Mouse (Mus musculus) liver, embryonic 16.5 days (tissue): ENCODE measurements at regions not wholly inside any gene's neighbourhood (a gene's known extent, or its start where the extent isn't known, plus 50 kb on each side); places are given as distances from the start of the nearest gene placed in this dataset.

Source experiments
- ATAC-seq: fragments of 200-750 bp; cut with Nextera tagmentation; 2 replicates; pipeline ENCODE4 v1.8.0; 2017; ENCODE audit warnings: low read depth, mild to moderate bottlenecking, moderate number of reproducible peaks, moderate library complexity
- H3K27ac ChIP-seq: fragments of 300-500 bp; sonication (generic); 2 replicates; pipeline ENCODE4 v1.5.1; 2014; ENCODE audit warnings: mild to moderate bottlenecking, low read length
- H3K27me3 ChIP-seq: fragments of 300-500 bp; sonication (generic); 2 replicates; pipeline ENCODE4 v1.6.1; 2014; ENCODE audit warnings: low read depth, low read length, mixed read lengths; ENCODE audit not compliant: control insufficient read depth, insufficient read depth
- H3K36me3 ChIP-seq: fragments of 300-500 bp; sonication (generic); 2 replicates; pipeline ENCODE4 v1.6.1; 2014; ENCODE audit warnings: mild to moderate bottlenecking; ENCODE audit not compliant: control insufficient read depth, insufficient read depth
- H3K4me1 ChIP-seq: fragments of 300-500 bp; sonication (generic); 2 replicates; pipeline ENCODE4 v1.6.1; 2014; ENCODE audit warnings: low read depth, low read length, mixed read lengths; ENCODE audit not compliant: control insufficient read depth
- H3K4me2 ChIP-seq: fragments of 300-500 bp; sonication (generic); 2 replicates; pipeline ENCODE4 v1.6.1; 2014; ENCODE audit warnings: low read depth, low read length, mixed read lengths
- H3K4me3 ChIP-seq: fragments of 300-500 bp; sonication (generic); 2 replicates; pipeline ENCODE4 v1.5.1; 2014; ENCODE audit warnings: low read depth, mild to moderate bottlenecking, low read length
- H3K9ac ChIP-seq: fragments of 300-500 bp; sonication (generic); 2 replicates; pipeline ENCODE4 v1.6.1; 2014; ENCODE audit warnings: low read depth, low read length
- H3K9me3 ChIP-seq: fragments of 300-500 bp; sonication (generic); replicated peaks from 2 replicates; pipeline ENCODE4 v1.6.1; 2016; ENCODE audit warnings: low read length; ENCODE audit not compliant: control insufficient read depth
- WGBS: fragments of 180-500 bp; shearing (Covaris S2); extraction: QIAGEN DNeasy Blood & Tissue Kit; methylation state at CpG from one replicate; pipeline ENCODE4 v1.1.7; 2014; ENCODE audit not compliant: insufficient replicate concordance; 5-methylcytosine and 5-hydroxymethylcytosine counted together

DNA sequence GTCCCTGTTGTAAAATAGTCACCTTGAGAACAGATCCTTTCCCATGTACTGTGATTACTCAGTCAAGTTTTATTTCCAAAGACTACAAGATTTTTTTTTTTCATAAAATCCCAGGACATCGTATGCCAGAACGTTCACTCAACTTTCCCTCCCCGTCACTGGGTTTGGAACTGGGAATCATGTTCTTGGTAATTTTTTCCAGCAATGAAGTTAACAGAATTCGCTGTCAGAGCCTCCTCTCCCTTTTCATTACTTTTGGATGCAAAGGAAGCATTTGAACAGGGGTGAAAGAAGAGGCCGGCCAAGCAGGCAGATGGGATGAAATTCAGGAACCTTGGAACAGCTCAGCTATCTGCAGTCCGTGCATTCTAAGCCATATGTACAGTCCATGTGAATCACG lies 589.7 kb upstream of the Clint1 start:
- ATAC-seq, result no peak
- Histone ChIP-seq H3K9ac (no peak overlapping the region), H3K9me3 (no peaks in the 10 kb centered on the region), H3K4me3 (no peak overlapping the region), H3K27ac (no peak overlapping the region), H3K4me1 (no peaks in the 10 kb centered on the region), H3K27me3 (no peaks in the 10 kb centered on the region), H3K4me2 (no peak overlapping the region), H3K36me3 (no peaks in the 10 kb centered on the region)
- WGBS, result 64% methylated on average over 7 of the region's 7 CpGs

DNA sequence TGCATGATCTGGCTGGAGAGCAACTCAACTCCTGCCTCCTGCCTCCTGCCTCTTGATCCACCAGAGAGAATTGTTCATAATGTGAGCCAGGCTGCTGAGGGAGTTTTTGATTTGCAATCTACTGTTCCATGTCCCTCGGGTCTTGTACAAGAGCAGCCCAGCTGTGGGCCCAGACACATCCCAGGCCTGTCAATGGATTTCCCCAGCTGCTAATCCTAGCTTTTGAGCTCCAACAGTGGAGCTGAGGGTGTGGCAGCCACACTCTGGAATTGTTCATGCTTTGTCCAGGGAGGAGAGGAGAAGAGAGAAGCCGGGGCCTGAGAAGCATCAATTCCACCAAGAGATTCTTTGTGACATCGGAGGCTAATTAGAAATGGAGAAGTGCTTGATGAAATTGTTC lies 587.9 kb upstream of the Clint1 start:
- H3K27me3 ChIP-seq, result no peaks in the 10 kb centered on the region
- ATAC-seq, result no peak
- H3K36me3 ChIP-seq, result no peaks in the 10 kb centered on the region
- 64% methylated on average over 3 of the region's 3 CpGs for WGBS
- no peak overlapping the region for H3K4me2 ChIP-seq
- no peak overlapping the region for H3K27ac ChIP-seq
- no peaks in the 10 kb centered on the region for H3K4me1 ChIP-seq
- H3K9ac ChIP-seq, result no peak overlapping the region
- H3K9me3 ChIP-seq, result no peaks in the 10 kb centered on the region
- no peak overlapping the region for H3K4me3 ChIP-seq

- H3K27me3 ChIP-seq, result no peaks in the 10 kb centered on the region
- no peak overlapping the region for H3K4me3 ChIP-seq
- H3K4me2 ChIP-seq, result no peak overlapping the region
- H3K36me3 ChIP-seq, result no peaks in the 10 kb centered on the region
- no peaks in the 10 kb centered on the region for H3K9me3 ChIP-seq
- H3K4me1 ChIP-seq, result no peaks in the 10 kb centered on the region
- WGBS, result 67% methylated on average over 17 of the region's 17 CpGs
- no peak overlapping the region for H3K27ac ChIP-seq
- no peak for ATAC-seq
- H3K9ac ChIP-seq, result no peak overlapping the region
These were observed 586.5 kb upstream of the Clint1 start for GRCm38 (mm10) chr11:45265171-45265988.

DNA sequence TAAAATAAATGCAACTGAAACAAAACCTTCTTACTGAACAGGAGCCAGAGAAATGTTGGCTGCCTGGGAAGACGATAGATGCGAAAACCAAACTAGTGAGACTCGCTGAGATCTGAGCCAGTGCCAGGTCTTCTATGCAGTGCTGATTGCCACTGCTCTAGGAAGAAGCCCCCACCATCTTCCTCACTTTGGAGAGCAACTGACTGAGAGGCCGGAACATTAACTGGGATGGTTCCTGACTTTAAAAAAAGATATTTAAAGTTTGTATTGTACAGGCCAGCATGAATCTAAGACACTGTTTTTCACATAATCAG lies 585.9 kb upstream of the Clint1 start:
- WGBS, result 77% methylated on average over 4 of the region's 4 CpGs
- Histone ChIP-seq H3K27me3 (no peaks in the 10 kb centered on the region), H3K9ac (no peak overlapping the region), H3K4me2 (no peak overlapping the region), H3K27ac (no peak overlapping the region), H3K4me1 (no peaks in the 10 kb centered on the region), H3K4me3 (no peak overlapping the region), H3K36me3 (no peaks in the 10 kb centered on the region), H3K9me3 (no peaks in the 10 kb centered on the region)
- ATAC-seq, result no peak

DNA sequence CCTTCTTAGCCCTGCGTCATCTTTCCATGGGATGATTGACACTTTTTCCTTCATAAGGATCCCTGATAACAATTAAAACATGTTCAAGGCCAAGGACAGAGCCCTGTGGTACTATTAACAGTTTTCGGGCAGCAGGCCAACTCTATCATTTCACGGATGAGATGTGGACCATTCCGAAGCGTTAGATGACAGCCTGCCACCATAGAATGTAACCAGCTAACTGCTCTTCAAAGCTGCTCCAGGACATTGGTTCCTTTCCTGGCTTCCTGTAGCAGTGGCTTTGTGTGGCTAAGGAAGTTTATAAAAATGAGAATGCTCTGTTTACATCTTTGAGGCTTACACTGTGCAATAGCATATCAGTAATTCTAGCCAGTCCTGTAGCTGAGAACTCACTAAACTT lies 582.6 kb upstream of the Clint1 start:
- Histone ChIP-seq H3K4me2 (no peak overlapping the region), H3K4me1 (no peaks in the 10 kb centered on the region), H3K9ac (no peak overlapping the region), H3K27ac (no peak overlapping the region), H3K9me3 (no peaks in the 10 kb centered on the region), H3K36me3 (no peaks in the 10 kb centered on the region), H3K27me3 (no peaks in the 10 kb centered on the region), H3K4me3 (no peak overlapping the region)
- no peak for ATAC-seq
- WGBS, result 63% methylated on average over 5 of the region's 5 CpGs

GRCm38 (mm10) chr11:45271206-45271605 lies 580.6 kb upstream of the Clint1 start:
- no peak overlapping the region for H3K9ac ChIP-seq
- H3K27ac ChIP-seq, result no peak overlapping the region
- H3K36me3 ChIP-seq, result no peaks in the 10 kb centered on the region
- no peak for ATAC-seq
- no peaks in the 10 kb centered on the region for H3K9me3 ChIP-seq
- no peak overlapping the region for H3K4me2 ChIP-seq
- H3K4me3 ChIP-seq, result no peak overlapping the region
- 23% methylated on average over 3 of the region's 3 CpGs for WGBS
- no peaks in the 10 kb centered on the region for H3K4me1 ChIP-seq
- H3K27me3 ChIP-seq, result no peaks in the 10 kb centered on the region

- 75% methylated on average over 10 of the region's 10 CpGs for WGBS
- no peaks in the 10 kb centered on the region for H3K9me3 ChIP-seq
- no peak overlapping the region for H3K27ac ChIP-seq
- H3K36me3 ChIP-seq, result no peaks in the 10 kb centered on the region
- no peaks in the 10 kb centered on the region for H3K27me3 ChIP-seq
- no peak overlapping the region for H3K9ac ChIP-seq
- H3K4me3 ChIP-seq, result no peak overlapping the region
- no peak overlapping the region for H3K4me2 ChIP-seq
- ATAC-seq, result no peak
- H3K4me1 ChIP-seq, result no peaks in the 10 kb centered on the region
These were observed 577.3 kb upstream of the Clint1 start for GRCm38 (mm10) chr11:45274446-45275119.

DNA sequence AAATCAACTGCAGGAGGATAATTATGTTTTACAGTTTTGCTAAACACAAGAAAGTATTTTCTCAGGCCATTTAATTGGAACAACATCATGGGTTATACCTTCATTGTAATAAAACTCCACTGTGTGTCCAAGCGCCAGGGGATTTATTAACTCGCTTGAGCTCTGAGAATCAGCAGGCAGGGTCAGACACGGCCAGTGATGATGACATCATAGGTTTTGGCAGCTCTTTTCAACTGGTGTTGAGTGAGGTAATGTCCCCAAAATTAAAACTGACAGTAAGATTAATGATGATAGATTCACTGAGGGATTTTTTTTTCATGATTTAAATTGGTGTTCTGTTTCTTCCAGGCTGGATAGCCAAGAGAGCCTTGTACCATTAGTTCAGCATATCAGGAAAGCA lies 576.7 kb upstream of the Clint1 start:
- Histone ChIP-seq H3K4me2 (no peak overlapping the region), H3K9ac (no peak overlapping the region), H3K27ac (no peak overlapping the region), H3K36me3 (no peaks in the 10 kb centered on the region), H3K4me3 (no peak overlapping the region), H3K27me3 (no peaks in the 10 kb centered on the region), H3K4me1 (no peaks in the 10 kb centered on the region), H3K9me3 (no peaks in the 10 kb centered on the region)
- WGBS, result 58% methylated on average over 3 of the region's 3 CpGs
- ATAC-seq, result no peak

DNA sequence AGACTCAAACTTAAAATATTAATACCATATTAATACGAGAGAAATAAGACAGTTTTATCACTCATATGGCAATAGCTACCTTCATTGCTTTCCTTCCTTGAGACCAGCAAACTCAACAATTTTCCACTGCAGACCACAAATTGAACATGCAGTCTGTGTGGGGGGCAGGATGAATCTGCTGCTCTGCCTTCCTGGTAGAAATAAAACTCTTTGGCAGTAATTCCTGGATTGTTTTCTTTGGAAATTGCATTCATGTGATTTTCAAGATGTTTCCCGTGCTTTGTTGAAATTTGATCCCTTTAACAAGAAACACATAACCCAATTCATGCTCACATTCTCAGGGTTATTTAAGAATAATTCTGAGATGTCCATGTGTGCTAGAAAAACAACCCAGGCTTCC lies 555.1 kb upstream of the Clint1 start:
- WGBS, result 53% methylated on average over 2 of the region's 2 CpGs
- Histone ChIP-seq H3K27ac (no peak overlapping the region), H3K9me3 (no peaks in the 10 kb centered on the region), H3K9ac (no peak overlapping the region), H3K27me3 (no peaks in the 10 kb centered on the region), H3K36me3 (no peaks in the 10 kb centered on the region), H3K4me1 (no peaks in the 10 kb centered on the region), H3K4me3 (no peak overlapping the region), H3K4me2 (no peak overlapping the region)
- ATAC-seq, result no peak
